Mouse (Mus musculus) heart, embryonic 14.5 days (tissue): ENCODE measurements around the gene Luzp1. TPM values are rescaled to one million over a fixed set of nuclear protein-coding genes. Genes with fewer than 3 reads are reported as not detected.

ENCODE experiments used
- ATAC-seq: fragments of 200-750 bp; cut with Nextera tagmentation; 2 replicates; pipeline ENCODE4 v1.8.0; 2017; ENCODE audit warnings: low read depth, moderate TSS enrichment; ENCODE audit not compliant: insufficient number of reproducible peaks, insufficient read depth, low FRiP score
- H3K27ac ChIP-seq, 2 experiments: fragments of 200-500 bp in 1 of 2; fragments of 300-500 bp in 1 of 2; sonication (generic) in 1 of 2; replicated peaks in 1 of 2; 2 replicates each; pipeline ENCODE4 v1.5.1; 2012 to 2014; ENCODE audit warnings: low read depth in 2 of 2, low read length in 2 of 2, control low read depth in 1 of 2, mild to moderate bottlenecking in 1 of 2, mixed read lengths in 1 of 2; ENCODE audit not compliant: control insufficient read depth in 1 of 2, insufficient read depth in 1 of 2
- H3K27me3 ChIP-seq: fragments of 300-500 bp; sonication (generic); 2 replicates; pipeline ENCODE4 v1.6.1; 2014; ENCODE audit warnings: mild to moderate bottlenecking, low read length, control low read depth; ENCODE audit not compliant: control insufficient read depth, insufficient read depth
- H3K36me3 ChIP-seq: fragments of 300-500 bp; sonication (generic); 2 replicates; pipeline ENCODE4 v1.6.1; 2014; ENCODE audit warnings: mild to moderate bottlenecking, control low read depth, low read length, mixed read lengths; ENCODE audit not compliant: control insufficient read depth, insufficient read depth
- H3K4me1 ChIP-seq, 2 experiments: fragments of 200-500 bp in 1 of 2; fragments of 300-500 bp in 1 of 2; sonication (generic) in 1 of 2; 2 replicates each; pipeline ENCODE4 v1.6.1; 2012 to 2014; ENCODE audit warnings: low read length in 2 of 2, control low read depth in 1 of 2, mixed read lengths in 1 of 2; ENCODE audit not compliant: control insufficient read depth in 2 of 2, insufficient read depth in 2 of 2
- H3K4me2 ChIP-seq: fragments of 300-500 bp; sonication (generic); 2 replicates; pipeline ENCODE4 v1.6.1; 2014; ENCODE audit warnings: mild to moderate bottlenecking, low read length
- H3K4me3 ChIP-seq, 2 experiments: fragments of 200-500 bp in 1 of 2; fragments of 300-500 bp in 1 of 2; sonication (generic) in 1 of 2; 2 replicates each; pipeline ENCODE4 v1.5.1; 2012 to 2014; ENCODE audit warnings: low read length in 2 of 2, mild to moderate bottlenecking in 2 of 2, control low read depth in 1 of 2, low read depth in 1 of 2, moderate library complexity in 1 of 2; ENCODE audit not compliant: control insufficient read depth in 1 of 2, insufficient read depth in 1 of 2
- H3K9ac ChIP-seq: fragments of 300-500 bp; sonication (generic); 2 replicates; pipeline ENCODE4 v1.6.1; 2014; ENCODE audit warnings: mild to moderate bottlenecking, low read length
- H3K9me3 ChIP-seq: fragments of 300-500 bp; sonication (generic); 2 replicates; pipeline ENCODE4 v1.6.1; 2016; ENCODE audit warnings: low read length, control low read depth; ENCODE audit not compliant: control insufficient read depth
- whole genome bisulfite sequencing: fragments of 180-500 bp; shearing (Covaris S2); extraction: QIAGEN DNeasy Blood & Tissue Kit; methylation state at CpG from one replicate; pipeline ENCODE4 v1.1.7; 2014; 5-methylcytosine and 5-hydroxymethylcytosine counted together
- polyA plus RNA-seq: library from polyadenylated mRNA; unstranded; fragments of >200 nt; fragmentation: Nextera tagmentation; extraction: Ambion mirVana; gene quantifications from 2 replicates; pipeline ENCODE4 v1.2.1, GENCODE M21; 2014

The Luzp1 gene
- polyA plus RNA-seq, 1 experiment from 2014 or later = 90.5 TPM

DNA sequence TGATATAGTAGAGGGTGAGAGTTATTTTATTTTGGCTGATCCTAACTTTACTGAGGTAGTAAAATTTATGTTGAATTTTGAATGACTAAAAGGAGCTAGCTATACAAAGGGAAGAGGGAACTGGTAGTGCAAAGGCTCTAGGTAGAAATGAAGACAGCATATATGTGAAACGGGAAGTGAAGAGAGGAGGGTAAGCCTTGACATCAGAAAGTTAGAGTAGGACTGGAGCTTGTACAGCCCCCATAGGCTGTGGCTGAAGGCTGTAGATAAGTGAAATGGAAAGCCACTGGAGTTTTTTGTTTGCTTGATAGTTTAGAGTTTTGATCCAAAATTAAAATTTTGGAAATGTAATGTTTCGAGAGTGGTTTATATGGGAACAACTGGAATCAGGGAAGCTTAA lies 49.0 kb downstream of the Luzp1 start:
- H3K9ac ChIP-seq = no peak overlapping the region
- no peaks in the 10 kb centered on the region for H3K9me3 ChIP-seq
- no peak overlapping the region for H3K4me3 ChIP-seq
- no peaks in the 10 kb centered on the region for H3K27me3 ChIP-seq
- H3K4me2 ChIP-seq = no peak overlapping the region
- 91% methylated on average over 2 of the region's 2 CpGs for WGBS
- peaks cover 4 to 15% of the 10 kb centered on the region in 2 experiments for H3K4me1 ChIP-seq
- no peak overlapping the region for H3K27ac ChIP-seq
- peaks cover 15% of the 10 kb centered on the region for H3K36me3 ChIP-seq
- ATAC-seq = no peak

DNA sequence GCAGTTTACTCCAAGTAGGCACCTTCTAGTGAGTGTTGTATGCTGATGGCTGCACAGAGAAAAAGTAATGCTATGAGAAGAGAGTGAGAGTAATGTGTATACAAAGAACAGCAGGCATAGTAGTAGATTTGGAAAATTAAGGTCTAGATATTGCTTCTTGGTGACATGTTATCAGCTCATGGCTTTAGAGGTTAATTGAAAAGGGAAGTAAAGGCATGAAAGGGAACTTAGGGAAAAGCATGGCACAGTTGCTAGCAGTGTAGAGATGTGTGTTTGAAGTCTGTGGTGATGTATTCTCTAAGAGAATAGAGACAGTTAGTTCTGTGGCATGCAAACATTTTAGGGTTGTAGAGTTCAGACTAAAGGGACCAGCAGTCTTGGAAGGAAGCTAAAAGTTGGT lies 50.3 kb downstream of the Luzp1 start:
- no peak overlapping the region for H3K4me2 ChIP-seq
- H3K9ac ChIP-seq = no peak overlapping the region
- H3K36me3 ChIP-seq = peaks cover 17% of the 10 kb centered on the region
- ATAC-seq = no peak
- peaks cover 4 to 8% of the 10 kb centered on the region in 2 experiments for H3K4me1 ChIP-seq
- H3K9me3 ChIP-seq = no peaks in the 10 kb centered on the region
- H3K27me3 ChIP-seq = no peaks in the 10 kb centered on the region
- H3K4me3 ChIP-seq = no peak overlapping the region
- no peak overlapping the region for H3K27ac ChIP-seq

DNA sequence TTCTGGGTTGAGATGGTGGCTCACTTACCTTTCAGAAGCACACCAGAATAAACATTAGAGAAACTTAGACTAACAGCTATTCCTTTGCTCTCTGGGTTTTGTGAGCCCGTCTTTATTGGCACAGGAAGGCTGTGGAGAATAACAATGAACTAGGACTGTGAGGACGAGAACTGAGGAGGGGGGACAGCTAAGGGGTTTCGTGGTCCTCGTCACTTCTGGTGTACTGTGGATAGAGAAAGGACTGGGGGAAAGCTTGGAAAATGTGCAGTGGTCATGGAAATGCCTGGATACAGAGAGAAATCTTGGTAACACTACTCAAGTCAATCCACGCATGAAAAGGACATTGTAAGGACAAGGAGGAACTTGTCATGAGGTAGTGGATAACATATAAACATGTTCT lies 52.3 kb downstream of the Luzp1 start:
- H3K36me3 ChIP-seq = peaks cover 17% of the 10 kb centered on the region
- no peak overlapping the region for H3K4me2 ChIP-seq
- no peaks in the 10 kb centered on the region for H3K27me3 ChIP-seq
- H3K9me3 ChIP-seq = no peaks in the 10 kb centered on the region
- WGBS = 82% methylated on average over 5 of the region's 5 CpGs
- no peak overlapping the region for H3K4me3 ChIP-seq
- H3K4me1 ChIP-seq = no peaks in the 10 kb centered on the region
- no peak overlapping the region; a peak in 1 of 4 replicates for H3K27ac ChIP-seq
- ATAC-seq = no peak
- H3K9ac ChIP-seq = no peak overlapping the region

DNA sequence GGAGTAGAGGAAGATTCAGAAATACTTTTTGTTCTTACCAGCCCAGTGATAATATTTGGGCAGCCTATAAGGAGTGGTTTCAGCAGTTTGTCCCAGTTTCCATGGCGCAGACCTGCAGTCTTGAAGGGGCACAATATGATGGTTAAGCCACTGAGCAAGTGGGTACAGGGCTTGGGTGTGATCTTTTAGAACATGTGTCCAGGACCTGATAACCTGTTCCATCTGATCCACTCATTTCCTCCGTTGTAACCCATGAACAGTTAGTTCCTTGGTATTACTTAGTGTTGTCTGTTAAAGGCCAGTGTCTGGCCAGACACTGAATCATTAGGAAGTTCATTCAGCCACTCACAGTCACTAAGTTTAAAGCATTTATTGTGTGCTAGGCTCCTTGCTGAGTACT lies 54.7 kb downstream of the Luzp1 start:
- no peaks in the 10 kb centered on the region for H3K9me3 ChIP-seq
- no peak overlapping the region for H3K9ac ChIP-seq
- no peak overlapping the region for H3K4me3 ChIP-seq
- WGBS = 81% methylated on average over 2 of the region's 2 CpGs
- H3K27me3 ChIP-seq = no peaks in the 10 kb centered on the region
- no peak for ATAC-seq
- peaks cover 20% of the 10 kb centered on the region for H3K36me3 ChIP-seq
- H3K4me1 ChIP-seq = no peaks in the 10 kb centered on the region
- H3K27ac ChIP-seq = no peak overlapping the region
- H3K4me2 ChIP-seq = no peak overlapping the region

DNA sequence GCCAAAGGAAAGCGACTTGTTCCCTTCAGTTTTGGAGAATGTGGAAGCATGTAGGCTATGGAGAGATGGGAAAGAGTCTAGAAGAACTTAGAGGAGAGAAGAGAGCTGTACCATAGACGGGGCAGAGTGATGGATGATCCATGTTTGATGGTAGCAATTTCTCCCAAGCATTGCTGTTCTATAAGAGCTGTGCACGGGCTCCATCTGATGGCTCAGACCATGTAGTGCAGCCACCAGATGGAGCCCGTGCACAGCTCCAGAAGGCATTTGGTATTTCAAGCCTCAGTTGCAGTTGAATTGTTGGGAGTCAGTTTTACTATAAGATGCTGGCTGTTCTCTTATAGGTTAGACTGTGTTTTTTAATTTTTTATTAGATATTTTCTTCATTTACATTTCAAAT lies 56.9 kb downstream of the Luzp1 start:
- H3K4me3 ChIP-seq = no peak overlapping the region
- H3K4me2 ChIP-seq = no peak overlapping the region
- peaks cover 23% of the 10 kb centered on the region for H3K36me3 ChIP-seq
- ATAC-seq = no peak
- no peak overlapping the region for H3K27ac ChIP-seq
- 16% methylated on average over 4 of the region's 4 CpGs for WGBS
- H3K9me3 ChIP-seq = no peaks in the 10 kb centered on the region
- H3K4me1 ChIP-seq = no peaks in the 10 kb centered on the region
- no peaks in the 10 kb centered on the region for H3K27me3 ChIP-seq
- no peak overlapping the region for H3K9ac ChIP-seq

DNA sequence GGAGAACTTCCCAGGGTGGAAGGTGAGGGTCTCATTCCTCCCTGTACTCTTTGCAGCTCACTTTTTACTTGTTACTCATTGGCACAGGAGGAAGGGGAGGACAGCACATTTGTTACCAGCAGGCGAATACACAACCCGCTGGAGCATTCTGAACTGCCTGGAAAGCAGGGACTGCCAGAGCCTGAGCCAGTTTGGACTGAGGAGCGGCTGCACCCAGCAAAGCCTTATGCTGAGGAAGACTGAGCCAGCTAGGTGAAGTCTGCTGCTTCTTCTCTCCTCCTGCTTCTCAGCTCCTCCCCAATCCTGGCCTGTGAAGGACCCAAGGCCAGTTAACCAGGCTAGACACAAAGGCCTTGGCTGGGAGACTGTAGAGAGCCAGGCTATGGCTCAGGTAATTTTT lies 75.6 kb downstream of the Luzp1 start:
- no peak overlapping the region for H3K4me2 ChIP-seq
- peaks cover 93% of the 10 kb centered on the region for H3K36me3 ChIP-seq
- no peaks in the 10 kb centered on the region for H3K9me3 ChIP-seq
- no peak for ATAC-seq
- 90% methylated on average over 3 of the region's 3 CpGs for WGBS
- H3K27me3 ChIP-seq = no peaks in the 10 kb centered on the region
- H3K4me3 ChIP-seq = no peak overlapping the region
- H3K4me1 ChIP-seq = peaks cover 6 to 43% of the 10 kb centered on the region in 2 experiments
- H3K27ac ChIP-seq = no peak overlapping the region
- no peak overlapping the region for H3K9ac ChIP-seq

DNA sequence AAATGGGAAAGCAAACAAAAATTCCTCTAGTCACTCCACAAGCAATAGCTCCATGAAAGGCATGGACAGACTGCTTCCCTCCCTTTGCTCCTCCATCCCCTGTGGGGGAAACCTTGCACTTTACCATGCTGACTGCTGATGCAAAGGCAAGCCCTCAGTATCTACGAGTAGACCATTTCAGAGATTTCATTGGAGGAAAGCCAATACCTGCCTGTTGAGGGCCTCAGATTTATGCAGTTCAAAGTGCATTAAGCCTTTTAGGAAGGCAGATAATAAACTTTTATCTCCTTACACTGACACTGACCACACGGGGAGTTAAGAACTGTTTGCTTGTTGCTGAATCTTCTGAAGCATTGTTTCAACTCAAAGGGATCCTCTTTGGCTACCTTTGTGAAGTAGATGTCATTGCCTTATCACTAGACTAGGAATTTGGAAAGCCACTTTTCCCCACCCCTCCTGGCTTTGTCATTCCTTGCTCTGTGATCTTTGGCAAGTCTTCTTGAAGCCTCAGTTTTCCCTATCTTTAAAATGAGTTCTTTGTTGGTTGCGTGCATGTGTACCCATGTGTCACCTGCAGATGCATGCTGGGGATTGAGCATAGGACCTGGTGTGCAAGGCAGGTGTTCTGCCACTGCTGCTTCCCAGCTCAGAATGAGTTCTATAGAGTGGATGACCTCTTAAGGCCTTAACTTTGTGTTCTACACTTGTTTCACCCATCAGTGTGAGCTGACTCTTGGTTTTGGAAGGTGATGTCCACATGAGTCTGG lies 76.9 kb downstream of the Luzp1 start:
- no peak overlapping the region for H3K4me3 ChIP-seq
- no peak for ATAC-seq
- H3K4me1 ChIP-seq = peaks cover 6 to 43% of the 10 kb centered on the region in 2 experiments

DNA sequence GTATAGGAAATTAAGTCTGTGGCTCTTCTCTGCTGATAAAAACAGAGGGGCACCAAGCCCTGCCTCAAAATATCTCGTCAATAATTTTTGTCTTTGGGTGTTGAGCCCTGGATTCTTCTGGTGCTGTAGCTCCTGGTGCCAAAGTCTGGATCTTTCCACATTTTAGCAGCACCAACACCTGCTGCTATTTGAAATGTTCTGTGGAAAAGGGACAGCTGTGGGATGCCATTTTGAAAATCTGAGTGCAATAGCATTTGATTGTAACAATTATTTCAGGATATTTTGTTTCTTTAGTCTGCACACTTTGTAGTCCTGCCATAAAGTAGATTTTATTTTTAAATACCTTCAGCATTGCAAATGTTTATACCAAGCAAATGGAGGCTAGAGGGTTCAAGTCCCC lies 78.2 kb downstream of the Luzp1 start:
- Histone ChIP-seq H3K9ac (no peak overlapping the region), H3K4me1 (peaks cover 6 to 33% of the 10 kb centered on the region in 2 experiments), H3K27me3 (no peaks in the 10 kb centered on the region), H3K27ac (peak overlapping the region; percentile 8 to 63; a peak in 3 of 4 replicates), H3K4me3 (no peak overlapping the region), H3K36me3 (peaks cover 93% of the 10 kb centered on the region), H3K9me3 (no peaks in the 10 kb centered on the region), H3K4me2 (no peak overlapping the region)
- WGBS = 68% methylated on average over 1 of the region's 1 CpGs
- ATAC-seq = no peak

More for the DNA sequence above, 76.9 kb downstream of the Luzp1 start:
- no peaks in the 10 kb centered on the region for H3K9me3 ChIP-seq
- H3K36me3 ChIP-seq = peaks cover 93% of the 10 kb centered on the region
- 45% methylated on average over 3 of the region's 3 CpGs for WGBS
- no peak overlapping the region for H3K9ac ChIP-seq
- H3K27me3 ChIP-seq = no peaks in the 10 kb centered on the region
- H3K4me2 ChIP-seq = no peak overlapping the region
- H3K27ac ChIP-seq = no peak overlapping the region
